Mouse (Mus musculus): ENCODE results near the gene Rin2. TPM values are rescaled to one million over a fixed set of nuclear protein-coding genes. Genes with fewer than 3 reads are reported as not detected.
"Not testable (repeated sequence)": the region's sequence is repeated elsewhere in the genome, so short reads cannot be mapped to it uniquely, and the experiment has no call there.

Rin2 gene
- total and polyA plus RNA-seq, 2 experiments from 2014 or later: 9.9 to 12.7 TPM

GRCm38 (mm10) chr2:145903061-145903901, 228.3 kb downstream of the Rin2 start:
- DNase-seq (peak; percentile 93), ATAC-seq (peak; percentile 99)
- Histone ChIP-seq H3K9ac (peak overlapping the region; percentile 91), H3K27me3 (ENCODE audit: insufficient read depth, low read length) (no peaks in the 10 kb centered on the region), H3K27ac (ENCODE audit: low read depth, low read length) (peak overlapping the region; percentile 78), H3K4me3 (ENCODE audit: low read depth, low read length) (peak overlapping the region; percentile 86), H3K36me3 (ENCODE audit: insufficient read depth) (peaks cover 4% of the 10 kb centered on the region; the same call in 1 of the 2 replicates), H3K4me2 (ENCODE audit: low read depth) (peak overlapping the region; percentile 56), H3K4me1 (ENCODE audit: insufficient read depth) (peaks cover 8% of the 10 kb centered on the region; the same call in 1 of the 2 replicates), H3K9me3 (ENCODE audit: low read length) (no peaks in the 10 kb centered on the region)
- TF ChIP-seq CTCF (IDR thresholded peaks at IDR 0.05; ENCODE audit: low read depth): peak; percentile 84
- WGBS: 2% methylated on average over 68 of the region's 68 CpGs

- no peaks in the 10 kb centered on the region for H3K9me3 ChIP-seq (ENCODE audit: low read length)
- no peaks in the 10 kb centered on the region for H3K27me3 ChIP-seq (ENCODE audit: insufficient read depth, low read length)
- no peak for DNase-seq
- peak overlapping the region; percentile 86 for H3K4me3 ChIP-seq (ENCODE audit: low read depth, low read length)
- H3K4me2 ChIP-seq (ENCODE audit: low read depth): peak overlapping the region; percentile 56
- H3K9ac ChIP-seq: peak overlapping the region; percentile 91
- WGBS: 28% methylated on average over 12 of the region's 12 CpGs
- no peak overlapping the region for H3K27ac ChIP-seq (ENCODE audit: low read depth, low read length)
- no peak for ATAC-seq
- no peak for TF ChIP-seq CTCF (IDR thresholded peaks at IDR 0.05; ENCODE audit: low read depth)
- H3K4me1 ChIP-seq (ENCODE audit: insufficient read depth): peaks cover 8% of the 10 kb centered on the region; the same call in 1 of the 2 replicates
- peaks cover 11% of the 10 kb centered on the region; the same call in 1 of the 2 replicates for H3K36me3 ChIP-seq (ENCODE audit: insufficient read depth)
Observed at GRCm38 (mm10) chr2:145903983-145904616, 229.1 kb downstream of the Rin2 start.

GRCm38 (mm10) chr2:145905156-145905555, 230.1 kb downstream of the Rin2 start:
- Histone ChIP-seq H3K9me3 (ENCODE audit: low read length) (no peaks in the 10 kb centered on the region), H3K4me2 (ENCODE audit: low read depth) (no peak overlapping the region)
- no peak for DNase-seq

GRCm38 (mm10) chr2:145905884-145906283, 230.9 kb downstream of the Rin2 start:
- not testable (repeated sequence) for H3K4me1 ChIP-seq (ENCODE audit: insufficient read depth); H3K9me3 ChIP-seq (ENCODE audit: low read length); H3K4me3 ChIP-seq (ENCODE audit: low read depth, low read length); H3K4me2 ChIP-seq (ENCODE audit: low read depth); H3K9ac ChIP-seq; H3K27me3 ChIP-seq (ENCODE audit: insufficient read depth, low read length); H3K27ac ChIP-seq (ENCODE audit: low read depth, low read length); ATAC-seq; DNase-seq
- peak; percentile 35 for TF ChIP-seq CTCF (IDR thresholded peaks at IDR 0.05; ENCODE audit: low read depth)
- WGBS: 41% methylated on average over 4 of the region's 4 CpGs
- H3K36me3 ChIP-seq (ENCODE audit: insufficient read depth): peaks cover 22% of the 10 kb centered on the region

More at GRCm38 (mm10) chr2:145905156-145905555, 230.1 kb downstream of the Rin2 start:
- H3K36me3 ChIP-seq (ENCODE audit: insufficient read depth): peaks cover 16% of the 10 kb centered on the region
- WGBS: 79% methylated on average over 6 of the region's 6 CpGs
- no peaks in the 10 kb centered on the region for H3K27me3 ChIP-seq (ENCODE audit: insufficient read depth, low read length)
- peaks cover 8% of the 10 kb centered on the region; the same call in 1 of the 2 replicates for H3K4me1 ChIP-seq (ENCODE audit: insufficient read depth)
- no peak for ATAC-seq
- no peak overlapping the region for H3K27ac ChIP-seq (ENCODE audit: low read depth, low read length)
- no peak for TF ChIP-seq CTCF (IDR thresholded peaks at IDR 0.05; ENCODE audit: low read depth)
- H3K9ac ChIP-seq: no peak overlapping the region
- no peak overlapping the region for H3K4me3 ChIP-seq (ENCODE audit: low read depth, low read length)

- H3K4me1 ChIP-seq (ENCODE audit: insufficient read depth): no peaks in the 10 kb centered on the region
- peak; percentile 50 for TF ChIP-seq CTCF (IDR thresholded peaks at IDR 0.05; ENCODE audit: low read depth)
- DNase-seq (no peak), ATAC-seq (no peak)
- H3K9me3 ChIP-seq (ENCODE audit: low read length): no peaks in the 10 kb centered on the region
- no peaks in the 10 kb centered on the region for H3K27me3 ChIP-seq (ENCODE audit: insufficient read depth, low read length)
- H3K4me2 ChIP-seq (ENCODE audit: low read depth): no peak overlapping the region
- peaks cover 65% of the 10 kb centered on the region for H3K36me3 ChIP-seq (ENCODE audit: insufficient read depth)
- 92% methylated on average over 8 of the region's 8 CpGs for WGBS
- no peak overlapping the region for H3K9ac ChIP-seq
- no peak overlapping the region for H3K4me3 ChIP-seq (ENCODE audit: low read depth, low read length)
- no peak overlapping the region for H3K27ac ChIP-seq (ENCODE audit: low read depth, low read length)
Observed at GRCm38 (mm10) chr2:145920941-145921650, 246.1 kb downstream of the Rin2 start.

GRCm38 (mm10) chr2:145934339-145935231, 259.6 kb downstream of the Rin2 start, which contains the start of the genes Cfap61 and Crnkl1:
Gene Cfap61 (plus strand): TSS chr2:145934784.
Gene Crnkl1 (minus strand): TSS chr2:145935014.
- peak; percentile 100 for ATAC-seq
- Histone ChIP-seq H3K9me3 (ENCODE audit: low read length) (no peaks in the 10 kb centered on the region), H3K9ac (peak within 1 kb of the TSS; percentile 57), H3K4me1 (ENCODE audit: insufficient read depth) (peaks cover 7% of the 10 kb centered on the region; the same call in 1 of the 2 replicates), H3K27ac (ENCODE audit: low read depth, low read length) (no peak within 1 kb of the TSS), H3K4me2 (ENCODE audit: low read depth) (peak within 1 kb of the TSS; percentile 78), H3K27me3 (ENCODE audit: insufficient read depth, low read length) (no peaks in the 10 kb centered on the region; the same call in 1 of the 2 replicates), H3K4me3 (ENCODE audit: low read depth, low read length) (peak within 1 kb of the TSS; percentile 83), H3K36me3 (ENCODE audit: insufficient read depth) (peaks cover 28% of the 10 kb centered on the region)
- no peak for TF ChIP-seq CTCF (IDR thresholded peaks at IDR 0.05; ENCODE audit: low read depth)
- 3% methylated on average over 61 of the region's 61 CpGs for WGBS
- peak; percentile 97 for DNase-seq

Data from forebrain, postnatal 0 days (tissue).